In genomic region chr11:32399261-32399660, GRCm38 (mm10) we compare ENCODE assay signal across 12 mouse cellular contexts. TPM values are rescaled to one million over a fixed set of nuclear protein-coding genes. Genes with fewer than 3 reads are reported as not detected.
DNase-seq lines count a peak whose midpoint lies in the region; TF ChIP-seq lines count a peak whose summit lies in the region.
"Had no signal": no experiment of that assay in that cellular context is flagged by ENCODE, and none has a peak within 500 bp of the region (broad histone marks: within the 10 kb centered on the region; RNA-seq: fewer than 3 reads in every experiment).

No protein-coding gene starts in this region.

- peak overlapping the region; percentile 55; the same call in 1 of the 2 replicates for H3K4me3 ChIP-seq in gastrocnemius, adult 2 months
- no peak overlapping the region for H3K4me3 ChIP-seq in embryonic fibroblast, embryonic 13.5 days (ENCODE audit: insufficient read depth, low read length)
- H3K4me3 ChIP-seq: hindbrain, embryonic 12.5 days had no signal

- peak overlapping the region; percentile 91 for H3K27ac ChIP-seq in gastrocnemius, adult 2 months
- H3K27ac ChIP-seq in embryonic fibroblast, embryonic 13.5 days (ENCODE audit: insufficient read depth, low read length) = peak overlapping the region; percentile 76
- H3K27ac ChIP-seq: hindbrain, embryonic 12.5 days had no signal

- H3K4me1 ChIP-seq in embryonic fibroblast, embryonic 13.5 days (ENCODE audit: control insufficient read depth, insufficient read depth, low read length) = peaks cover 8% of the 10 kb centered on the region; the same call in 1 of the 2 replicates
- H3K4me1 ChIP-seq: hindbrain, embryonic 12.5 days had no signal

- intact Hi-C loops in gastrocnemius, adult 2 months (cut with DNase I) = loop anchor here (5.0 kb wide), 1 partner anchor 52 kb away; the partner anchor contains the start of gene Sh3pxd2b

- no peak for TF ChIP-seq POLR2A in embryonic fibroblast, embryonic 13.5 days (IDR thresholded peaks at IDR 0.05; ENCODE audit: low read depth, low read length)

- no peak for TF ChIP-seq CTCF in gastrocnemius, adult 2 months (IDR thresholded peaks at IDR 0.05)
- no peak for TF ChIP-seq CTCF in embryonic fibroblast, embryonic 13.5 days (IDR thresholded peaks at IDR 0.05; ENCODE audit: borderline replicate concordance, insufficient read depth, low read length)

- no peak for DNase-seq in gastrocnemius, adult 2 months
- no peak for DNase-seq in gastrocnemius, postnatal 4 days (ENCODE audit: low spot score in 2 of 2)
- peak; percentile 32 for DNase-seq in 3134 (ENCODE audit: extremely low read depth, insufficient read length, low spot score)
- peak; percentile 27 for DNase-seq in NIH3T3 (ENCODE audit: low read depth)
- DNase-seq in left cerebral cortex, adult 18-20 months (ENCODE audit: low spot score in 2 of 2) = no peak
- DNase-seq in layer of hippocampus, postnatal 10 days (ENCODE audit: low spot score in 2 of 2) = no peak
- DNase-seq: adrenal gland, postnatal 14 days; cerebellum, adult 11-12 months; cerebellum, adult 9-10 months had no signal

RNA-seq across cellular contexts. Expression of gene Sh3pxd2b, which starts 51.6 kb away (rescaled TPM):
- 1 to 10 TPM; 2.5 to 7.1 TPM for total RNA-seq in gastrocnemius, adult 2 months (2021)
- 10 to 100 TPM; 51.4 to 56.2 TPM for total RNA-seq in gastrocnemius, postnatal 4 days (2021)
- 53.6 and 58.8 TPM in 2 replicates for polyA plus RNA-seq in embryonic fibroblast, embryonic 13.5 days (2011; ENCODE audit: insufficient read length, low read depth, missing spikeins)
- 10 to 100 TPM; 12.4 to 14.5 TPM for total RNA-seq in left cerebral cortex, adult 18-20 months (2021)
- total RNA-seq in layer of hippocampus, postnatal 10 days (2021) = 10 to 100 TPM; 28.3 to 28.5 TPM
- polyA plus RNA-seq: inflammation-experienced regulatory T-cells, adult 6 months had no signal

RNA-seq across cellular contexts. Expression of gene Ubtd2, which starts 55.9 kb away (rescaled TPM):
- 10 to 100 TPM in 1 of 2 experiments, 1 to 10 TPM in 1; 9.3 to 12.1 TPM for total RNA-seq in gastrocnemius, adult 2 months (2021)
- total RNA-seq in gastrocnemius, postnatal 4 days (2021) = 10 to 100 TPM; 63.5 to 68.8 TPM
- polyA plus RNA-seq in embryonic fibroblast, embryonic 13.5 days (2011; ENCODE audit: insufficient read length, low read depth, missing spikeins) = 37.1 and 47.0 TPM in 2 replicates
- total RNA-seq in left cerebral cortex, adult 18-20 months (2021) = 10 to 100 TPM; 44.0 to 50.1 TPM
- 10 to 100 TPM; 45.3 to 45.5 TPM for total RNA-seq in layer of hippocampus, postnatal 10 days (2021)

Comparison
In these comparisons a context has a peak if more than half of its experiments do, and no peak if none do; other contexts are left out.
1. DNase-seq: peak in 3134 (single experiment) and NIH3T3 (single experiment); none in gastrocnemius, adult 2 months (single experiment), gastrocnemius, postnatal 4 days (0 of 2), left cerebral cortex, adult 18-20 months (0 of 2) and layer of hippocampus, postnatal 10 days (0 of 2).